Mouse (Mus musculus): ENCODE results near the gene Fgf12. TPM values are rescaled to one million over a fixed set of nuclear protein-coding genes. Genes with fewer than 3 reads are reported as not detected.

The Fgf12 gene
- total RNA-seq, 2 experiments from 2014 or later = 0.18 to 0.60 TPM

DNA sequence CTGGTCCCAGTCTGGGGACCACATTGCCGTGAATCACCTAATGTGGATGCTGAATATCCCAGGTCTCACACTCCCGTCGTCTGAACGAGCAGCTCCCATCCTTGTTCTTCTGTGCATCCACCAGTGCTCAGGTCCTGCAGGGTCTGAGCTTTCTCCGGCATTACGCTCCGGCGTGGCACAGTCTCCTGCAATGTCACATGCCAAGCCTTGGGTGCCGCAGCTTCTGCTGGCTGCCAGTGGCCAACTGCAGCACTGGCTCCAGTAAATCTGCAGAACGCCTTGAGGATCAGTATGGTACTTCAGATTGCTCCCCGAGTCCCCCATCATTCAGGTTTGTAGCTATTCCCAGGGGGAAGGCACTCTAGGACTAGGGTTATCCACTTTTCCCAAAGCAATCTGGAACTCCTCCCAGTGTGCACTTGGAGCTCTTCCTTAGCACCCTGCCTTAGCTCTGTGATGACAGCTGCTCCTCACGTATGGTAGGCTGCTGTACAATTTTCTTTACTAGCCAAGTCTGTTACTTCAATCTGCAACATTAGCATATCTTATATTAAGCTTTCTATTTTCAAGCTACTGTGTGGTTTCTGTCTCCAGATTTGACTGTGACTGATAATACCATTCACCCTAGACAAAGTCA lies 254.8 kb downstream of the Fgf12 start:
- no peak for DNase-seq
- intact Hi-C loops (cut with DNase I; ENCODE audit: low total_unique reads) = no loop called here

- DNase-seq = no peak
- intact Hi-C loops (cut with DNase I; ENCODE audit: low total_unique reads) = no loop called here
Observed at GRCm38 (mm10) chr16:28491711-28492110, 261.2 kb downstream of the Fgf12 start.

DNA sequence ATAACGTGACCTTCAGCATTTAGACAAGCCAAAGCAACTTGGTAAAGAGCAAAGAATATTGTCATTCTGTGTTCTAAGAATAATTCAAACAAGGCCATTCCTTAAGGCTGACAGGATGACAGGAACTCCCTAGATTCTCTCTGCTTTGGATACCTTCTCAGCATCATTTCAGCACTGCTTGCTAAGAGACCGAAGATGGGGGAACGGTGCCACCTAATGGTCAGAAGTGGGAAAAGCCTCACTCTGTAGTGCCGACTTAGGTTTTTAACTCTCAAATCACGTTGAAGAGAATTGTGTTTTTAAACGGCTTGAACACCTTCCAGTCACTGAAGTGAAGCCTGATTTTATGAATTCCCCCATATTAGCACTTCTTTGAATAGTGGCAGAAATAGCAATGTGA lies 262.4 kb downstream of the Fgf12 start:
- intact Hi-C loops (cut with DNase I; ENCODE audit: low total_unique reads) = no loop called here
- peak; percentile 32 for DNase-seq

GRCm38 (mm10) chr16:28484920-28485319 lies 267.9 kb downstream of the Fgf12 start:
- intact Hi-C loops (cut with DNase I; ENCODE audit: low total_unique reads) = loop anchor here (5.0 kb wide), 1 partner anchor 1013 kb away; no protein-coding TSS in a partner anchor
- DNase-seq = no peak

GRCm38 (mm10) chr16:28479022-28479421 lies 273.8 kb downstream of the Fgf12 start:
- no peak for DNase-seq
- intact Hi-C loops (cut with DNase I; ENCODE audit: low total_unique reads) = no loop called here

GRCm38 (mm10) chr16:28476651-28477050 lies 276.2 kb downstream of the Fgf12 start:
- DNase-seq = no peak
- intact Hi-C loops (cut with DNase I; ENCODE audit: low total_unique reads) = no loop called here

DNA sequence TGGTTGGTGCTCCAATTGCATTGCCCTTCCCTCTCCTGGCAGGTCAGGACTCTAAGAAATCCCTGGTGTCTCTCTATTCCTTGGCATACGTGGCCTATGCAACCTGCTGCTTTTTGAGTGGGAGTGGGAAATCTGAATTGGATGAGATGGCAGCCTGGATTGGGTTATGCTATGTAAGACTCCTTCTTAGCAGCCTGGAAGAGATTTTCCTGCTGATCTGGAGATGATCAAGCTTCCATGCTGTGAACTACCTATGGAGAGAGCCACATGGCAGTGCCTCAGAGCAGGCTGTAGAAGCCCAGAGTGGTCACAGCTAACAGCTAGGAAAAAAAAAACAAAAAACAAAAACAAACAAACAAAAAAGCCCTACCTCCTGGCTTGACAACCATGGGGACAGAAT lies 277.3 kb downstream of the Fgf12 start:
- intact Hi-C loops (cut with DNase I; ENCODE audit: low total_unique reads) = no loop called here
- DNase-seq = no peak

DNA sequence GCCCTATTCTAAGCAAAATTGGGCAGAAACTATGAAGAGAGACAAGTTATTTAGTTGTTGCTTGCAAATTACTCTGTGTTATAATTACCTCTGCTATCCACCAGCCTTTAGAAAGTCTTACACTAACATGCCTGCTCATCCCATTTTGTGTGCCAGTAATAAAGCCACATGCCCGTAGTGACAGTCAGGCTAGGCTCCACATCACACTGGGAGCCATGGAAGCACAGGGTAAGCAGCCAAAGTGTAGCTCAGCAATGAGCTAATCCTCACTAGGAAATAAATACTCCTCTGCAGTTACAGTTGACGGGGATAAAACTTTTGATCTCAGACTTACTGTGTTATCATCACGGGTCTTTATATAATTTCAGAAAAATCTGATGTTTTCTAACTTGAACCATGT lies 298.0 kb downstream of the Fgf12 start:
- DNase-seq = no peak
- intact Hi-C loops (cut with DNase I; ENCODE audit: low total_unique reads) = no loop called here

DNA sequence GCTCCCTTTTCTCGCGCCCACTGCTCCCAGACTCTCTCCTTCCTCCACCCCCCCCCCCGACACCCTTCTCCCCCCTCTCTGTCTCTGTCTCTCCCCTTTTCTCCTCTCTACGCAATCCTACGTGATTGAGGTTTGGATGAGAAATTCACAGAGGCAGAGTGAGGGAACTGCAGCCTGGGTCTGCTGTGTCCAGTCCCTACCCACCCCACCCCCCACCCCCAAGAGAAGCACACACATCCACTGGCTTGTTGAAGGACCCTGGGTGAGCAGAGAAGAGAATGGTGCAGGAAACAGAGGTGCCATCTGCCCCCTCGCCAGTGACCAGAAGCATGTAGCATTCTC lies 305.8 kb downstream of the Fgf12 start:
- intact Hi-C loops (cut with DNase I; ENCODE audit: low total_unique reads) = no loop called here
- DNase-seq = no peak

DNA sequence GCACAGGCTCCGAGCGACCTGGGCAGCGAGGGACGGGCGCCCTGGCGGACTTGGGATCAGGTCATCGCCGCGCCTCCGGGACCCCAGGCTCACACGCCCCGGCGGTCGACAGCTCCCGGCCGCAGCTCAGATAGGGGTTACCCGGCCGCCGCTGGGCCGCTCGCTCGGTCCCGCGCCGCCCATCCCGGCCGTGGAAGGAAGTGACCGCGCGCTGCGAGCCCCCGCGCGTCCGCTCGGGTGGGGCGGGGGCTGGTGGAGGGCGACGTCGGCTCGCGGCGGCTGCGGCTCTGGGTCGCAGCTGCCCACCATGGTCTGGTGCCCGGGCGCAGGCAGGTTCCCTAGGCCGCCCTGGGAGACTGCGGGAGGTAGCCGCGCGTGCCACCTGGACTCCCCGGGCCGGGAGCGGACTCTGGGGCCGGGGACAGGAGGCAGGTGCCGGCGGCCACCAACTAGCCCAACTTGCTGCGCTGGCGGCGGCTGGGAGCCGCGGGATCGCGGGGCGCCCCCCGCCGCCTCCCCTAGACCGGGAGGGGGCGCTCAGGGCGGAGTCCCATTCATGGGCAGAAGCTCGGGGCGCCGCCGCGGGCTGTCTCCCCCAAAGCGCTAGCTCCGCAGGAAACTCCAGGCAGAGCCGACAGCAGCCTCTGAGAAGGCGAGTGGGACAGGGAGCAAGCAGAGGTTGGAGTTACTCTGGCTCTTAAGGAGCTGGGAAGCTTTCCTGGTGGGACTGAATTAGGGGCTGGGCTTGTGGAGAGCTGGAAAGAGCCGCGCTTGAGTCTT lies 306.3 kb downstream of the Fgf12 start:
- DNase-seq = peak; percentile 8
- intact Hi-C loops (cut with DNase I; ENCODE audit: low total_unique reads) = no loop called here

DNA sequence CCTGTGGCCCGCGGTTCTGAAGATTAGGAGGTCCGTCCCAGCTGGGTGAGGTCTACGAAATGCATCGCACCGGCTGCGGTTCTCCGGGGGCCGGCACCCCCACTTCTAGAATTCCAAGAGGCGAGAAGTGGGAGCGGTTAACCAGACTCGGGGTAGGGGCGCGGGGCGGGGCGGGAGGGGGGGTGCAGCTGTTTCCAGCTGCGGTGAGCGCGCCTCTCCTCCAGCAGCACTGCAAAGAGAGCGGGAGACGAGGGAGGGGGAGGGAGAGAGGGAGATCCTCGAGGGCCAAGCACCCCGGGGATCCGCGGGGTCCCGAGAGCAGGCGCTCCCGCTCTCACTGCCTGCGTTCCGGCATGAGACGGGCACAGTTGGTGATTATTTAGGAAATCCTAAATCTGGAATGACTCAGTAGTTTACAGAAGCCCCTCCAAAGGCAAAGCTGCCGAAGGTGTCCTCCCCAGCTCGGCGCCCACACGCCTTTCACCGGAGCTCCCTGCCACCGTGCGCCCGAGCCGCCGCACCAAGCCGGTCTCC lies 307.0 kb downstream of the Fgf12 start:
- no peak for DNase-seq
- intact Hi-C loops (cut with DNase I; ENCODE audit: low total_unique reads) = no loop called here

GRCm38 (mm10) chr16:28444993-28445799 lies 307.7 kb downstream of the Fgf12 start:
- intact Hi-C loops (cut with DNase I; ENCODE audit: low total_unique reads) = no loop called here
- peak; percentile 28 for DNase-seq

DNA sequence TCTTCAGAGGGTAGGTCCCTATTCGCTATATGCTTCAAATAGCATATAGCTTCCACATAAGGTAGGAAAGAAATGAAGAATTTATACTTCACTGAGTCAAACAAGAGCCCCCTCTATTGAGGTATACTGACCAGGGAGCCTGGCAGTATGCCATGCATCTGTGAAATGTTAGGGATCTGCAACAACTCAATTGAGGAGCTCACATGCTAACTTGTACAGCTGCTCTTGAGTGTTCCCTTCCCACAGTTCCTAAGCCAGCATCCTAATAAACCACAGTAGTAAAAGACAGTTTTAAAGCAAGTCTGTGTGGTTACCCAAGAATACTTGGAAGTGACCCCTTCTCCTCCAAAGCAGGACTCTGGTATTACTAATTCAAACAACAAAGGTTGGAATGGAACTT lies 331.3 kb downstream of the Fgf12 start:
- intact Hi-C loops (cut with DNase I; ENCODE audit: low total_unique reads) = no loop called here
- DNase-seq = no peak

DNA sequence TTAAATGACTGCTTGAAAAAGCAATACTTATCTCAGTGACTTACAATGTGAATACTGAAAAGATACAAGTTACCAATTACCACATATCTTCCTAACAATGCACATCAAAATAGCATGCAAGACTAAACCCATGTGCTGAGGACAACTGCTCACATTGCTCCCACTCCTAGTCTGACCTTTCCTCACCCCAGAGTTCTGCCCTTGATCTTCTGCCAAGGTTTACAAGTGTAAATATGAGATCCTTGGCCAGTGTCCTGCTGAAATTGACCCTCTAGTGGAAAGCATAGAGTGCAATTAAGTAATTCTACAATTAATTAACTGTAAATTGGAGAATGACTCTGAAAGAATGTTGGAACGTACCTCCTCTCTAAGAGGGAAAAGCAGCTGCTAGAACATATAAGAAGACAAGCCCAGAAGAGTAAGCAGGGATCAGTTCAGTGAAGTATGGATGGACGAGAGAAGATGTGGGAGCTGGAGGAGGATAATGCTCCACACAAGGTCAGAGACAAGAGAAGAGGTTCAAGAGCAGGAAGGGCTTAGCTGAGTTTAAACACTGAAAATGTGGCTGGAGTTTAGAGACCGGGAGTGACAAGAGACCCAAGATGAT lies 333.1 kb downstream of the Fgf12 start:
- intact Hi-C loops (cut with DNase I; ENCODE audit: low total_unique reads) = no loop called here
- no peak for DNase-seq

GRCm38 (mm10) chr16:28411210-28411817 lies 341.6 kb downstream of the Fgf12 start:
- no peak for DNase-seq
- intact Hi-C loops (cut with DNase I; ENCODE audit: low total_unique reads) = no loop called here

DNA sequence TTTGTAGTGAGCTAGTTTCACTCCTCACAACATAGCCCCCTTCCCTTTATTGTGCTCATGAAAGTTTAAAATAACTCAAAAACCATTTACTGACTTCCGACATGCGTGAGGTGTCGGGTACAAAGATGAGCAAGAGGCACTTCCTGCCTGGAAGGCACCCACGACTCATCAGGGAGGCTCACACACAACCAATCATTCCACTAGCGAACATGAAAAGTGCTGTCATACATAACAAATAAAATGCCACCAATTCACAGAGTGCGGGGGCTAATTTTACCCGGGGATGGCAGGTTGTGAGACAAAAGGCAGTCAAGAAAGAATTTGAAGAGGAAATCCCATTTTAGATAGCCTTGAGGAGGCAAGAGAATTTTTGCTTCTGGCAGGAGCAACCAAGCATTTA lies 344.6 kb downstream of the Fgf12 start:
- intact Hi-C loops (cut with DNase I; ENCODE audit: low total_unique reads) = no loop called here
- DNase-seq = no peak

GRCm38 (mm10) chr16:28407892-28408291 lies 345.0 kb downstream of the Fgf12 start:
- no peak for DNase-seq
- intact Hi-C loops (cut with DNase I; ENCODE audit: low total_unique reads) = no loop called here

DNA sequence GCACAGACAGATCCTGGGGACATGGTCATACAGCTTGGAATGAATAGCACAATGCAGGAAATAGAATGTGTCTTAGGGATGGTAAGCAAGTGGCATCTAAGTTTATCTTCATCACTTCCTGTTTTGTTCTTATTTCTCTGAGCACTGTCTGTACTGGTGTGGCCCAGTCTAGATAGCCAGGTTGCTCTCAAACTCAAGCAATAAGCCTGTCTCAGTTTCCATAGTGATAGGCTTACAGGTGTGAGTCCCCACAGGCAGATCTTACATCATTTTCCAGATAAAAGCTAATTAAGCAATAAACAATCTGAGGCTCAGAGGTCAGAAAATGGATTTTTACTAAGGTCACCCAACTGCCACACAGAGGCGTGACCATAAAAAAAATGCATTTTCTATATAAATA lies 348.7 kb downstream of the Fgf12 start:
- intact Hi-C loops (cut with DNase I; ENCODE audit: low total_unique reads) = no loop called here
- no peak for DNase-seq

- no peak for DNase-seq
- intact Hi-C loops (cut with DNase I; ENCODE audit: low total_unique reads) = no loop called here
Observed at GRCm38 (mm10) chr16:28402701-28403100, 350.2 kb downstream of the Fgf12 start.

DNA sequence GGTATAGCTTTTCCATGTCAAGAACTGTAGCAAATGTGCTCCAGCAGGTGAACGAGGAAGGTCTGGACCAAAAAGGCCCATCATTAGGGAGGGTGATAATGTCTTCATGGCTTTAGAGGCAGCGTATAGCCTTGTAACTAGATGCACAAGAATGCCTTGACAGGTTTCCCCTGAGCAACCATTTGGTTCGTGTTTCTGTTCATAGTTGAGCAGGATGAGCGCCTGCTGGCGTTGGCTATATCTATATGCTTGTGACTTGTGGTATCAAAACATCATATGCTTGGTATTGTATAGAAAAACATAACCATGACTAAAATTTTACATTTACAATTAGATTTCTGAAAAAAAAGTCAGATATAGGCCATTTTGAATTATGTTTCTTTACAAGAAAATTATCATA lies 361.6 kb downstream of the Fgf12 start:
- no peak for DNase-seq
- intact Hi-C loops (cut with DNase I; ENCODE audit: low total_unique reads) = no loop called here
